Mouse (Mus musculus) c-Kit-negative CD71-positive TER-119-positive erythroid progenitor cells, embryonic 14.5 days (primary cell): Measurements from ENCODE around the gene Gm14399.
"Not testable (repeated sequence)": the region's sequence is repeated elsewhere in the genome, so short reads cannot be mapped to it uniquely, and the experiment has no call there.

ENCODE experiments used
- DNase-seq: peaks from one replicate; pipeline ENCODE4 v3.0.0-alpha.2; 2013; ENCODE audit warnings: low read depth, low spot score

Gene Gm14399

DNA sequence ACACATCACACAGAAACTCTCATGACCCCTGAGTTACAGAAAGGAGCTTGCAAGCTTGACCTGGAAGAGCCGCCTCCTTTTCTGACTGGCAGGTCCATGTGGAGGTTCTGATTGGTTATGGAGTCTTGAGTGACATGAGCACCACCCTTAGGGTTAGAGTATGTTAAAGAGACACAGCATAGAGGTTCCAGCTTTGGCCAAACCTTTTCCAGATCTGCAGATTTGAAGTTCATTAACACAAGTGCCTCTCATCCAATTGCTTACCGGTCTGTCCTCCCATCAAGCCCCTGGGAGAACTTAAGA lies at the start of gene Gm14399:
Gm14399 (minus strand) TSS at position 20 of the 303 bp plus-strand sequence.
- not testable (repeated sequence) for DNase-seq

DNA sequence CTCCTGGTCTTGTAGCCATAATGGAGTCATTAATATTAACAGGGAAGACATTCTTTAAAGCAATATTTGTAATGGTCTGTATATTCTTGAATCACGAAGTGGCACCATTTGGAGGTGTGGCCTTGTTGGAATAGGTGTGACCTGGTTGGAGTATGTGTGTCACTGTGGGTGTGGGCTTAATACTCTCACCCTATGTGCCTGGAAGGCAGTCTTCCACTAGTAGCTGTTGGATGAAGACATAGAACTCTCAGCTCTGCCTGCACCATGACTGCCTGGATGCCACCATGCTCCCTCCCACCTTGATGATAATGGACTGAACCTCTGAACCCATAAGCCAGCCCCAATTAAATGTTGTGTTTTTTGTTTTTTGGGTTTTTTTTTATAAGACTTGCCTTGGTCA lies 37.2 kb upstream of the Gm14399 start:
- DNase-seq, result not testable (repeated sequence)

DNA sequence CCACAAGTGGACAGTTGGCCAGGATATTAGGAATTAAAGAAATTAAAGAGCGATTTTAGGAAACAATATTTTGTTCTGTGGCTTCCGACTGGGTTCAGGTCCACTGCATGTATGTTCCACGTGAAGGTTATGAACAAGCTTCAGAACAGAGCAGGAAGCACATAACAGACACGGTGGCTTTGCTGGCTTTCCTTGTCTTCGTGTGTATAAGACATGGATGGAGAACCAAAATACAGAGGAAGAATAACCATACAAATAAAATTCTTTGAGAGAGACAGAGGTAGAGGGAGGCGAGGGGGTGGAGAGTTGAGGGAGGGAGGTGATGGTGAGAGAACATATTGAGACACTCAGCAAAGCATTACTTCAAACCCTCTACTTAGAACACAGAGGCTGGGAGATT lies 34.5 kb upstream of the Gm14399 start:
- no peak for DNase-seq

DNA sequence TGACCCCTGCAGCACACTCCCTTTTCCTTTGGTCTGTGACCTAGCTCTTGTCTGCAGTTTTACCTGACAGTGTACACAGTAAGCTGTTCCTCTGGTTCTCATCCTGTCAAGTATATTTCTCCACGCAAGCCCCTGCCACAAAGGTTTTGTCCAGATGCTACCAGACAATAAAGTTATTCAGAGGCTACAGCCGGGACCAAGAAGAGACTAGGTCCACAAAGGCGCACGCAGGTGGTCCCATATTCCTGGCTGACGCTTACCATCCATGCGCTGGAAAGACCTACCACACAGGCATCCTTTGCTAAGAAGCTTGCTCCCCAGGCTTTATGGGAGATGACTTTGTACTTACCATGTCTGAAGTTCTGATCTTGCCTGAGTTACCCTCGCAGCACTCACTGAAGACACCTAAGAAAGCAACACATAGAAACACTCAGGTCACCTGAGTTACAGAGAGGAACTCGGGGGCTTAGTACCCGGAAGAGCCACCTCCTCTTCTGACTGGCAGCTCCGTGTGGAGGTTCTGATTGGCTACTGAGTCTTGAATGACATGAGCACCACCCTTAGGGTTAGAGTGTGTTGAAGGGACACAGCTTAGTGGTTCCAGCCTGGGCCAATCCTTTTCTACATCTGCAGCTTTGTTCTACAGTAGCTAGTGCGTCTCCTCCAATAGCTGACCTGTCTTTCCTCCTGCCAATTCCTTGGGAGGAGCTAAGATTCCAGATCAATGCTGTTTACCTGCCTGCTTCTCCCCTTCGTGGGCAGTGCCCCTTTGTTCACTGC lies 33.8 kb upstream of the Gm14399 start, which contains the start of gene Gm14443:
Gm14443 (minus strand) TSS at position 471 of the 780 bp plus-strand sequence.
- DNase-seq, result not testable (repeated sequence)

DNA sequence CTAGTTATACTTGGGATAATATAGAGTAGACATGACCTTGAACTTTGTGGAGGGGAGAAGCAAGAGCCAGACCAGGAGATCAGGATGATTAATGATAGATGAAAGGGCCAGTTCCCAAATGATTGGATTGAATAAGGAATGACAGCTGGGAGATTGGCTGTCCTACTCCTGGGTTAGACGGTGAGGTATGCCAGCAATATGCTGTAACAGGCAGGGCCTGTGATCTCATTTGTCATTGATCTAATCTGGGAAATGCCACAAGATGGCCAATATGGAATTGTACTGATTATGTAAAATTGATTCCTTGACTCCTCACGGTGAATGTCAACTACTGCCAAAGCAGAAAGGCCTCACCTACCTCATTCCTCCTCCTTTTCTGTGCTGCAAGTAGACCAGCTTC lies 32.2 kb upstream of the Gm14399 start:
- not testable (repeated sequence) for DNase-seq

DNA sequence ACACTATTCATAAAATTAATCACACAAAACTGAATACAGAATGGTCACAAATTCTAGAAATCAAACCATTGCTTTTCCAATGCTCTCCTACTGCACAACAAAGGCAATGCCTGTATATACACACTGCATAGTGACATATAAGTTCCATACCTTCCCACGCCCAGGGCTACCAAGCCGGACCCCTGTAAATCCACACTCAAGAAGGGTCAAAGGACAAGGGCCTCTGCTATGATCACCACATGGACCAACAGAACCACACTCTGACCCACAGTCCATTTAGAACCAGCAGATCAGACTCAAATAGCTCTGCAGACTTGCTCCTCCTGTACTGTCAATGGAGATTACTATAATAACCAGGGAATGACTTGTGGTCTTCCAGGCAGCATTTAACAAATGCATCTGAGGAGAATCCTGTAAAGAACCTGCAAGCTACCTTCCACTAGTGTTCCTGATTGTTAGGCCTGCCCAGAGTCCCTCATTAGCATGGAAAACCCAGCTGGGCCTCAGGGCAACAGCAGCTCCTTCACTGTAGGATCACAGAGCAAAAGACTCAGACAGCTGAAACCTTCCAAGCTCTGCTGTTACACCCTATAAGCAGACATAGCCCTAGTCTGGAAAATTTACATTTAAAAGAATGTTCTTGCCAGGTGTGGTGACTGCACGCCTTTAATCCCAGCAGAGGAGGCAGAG lies 31.2 kb upstream of the Gm14399 start:
- DNase-seq, result not testable (repeated sequence)

DNA sequence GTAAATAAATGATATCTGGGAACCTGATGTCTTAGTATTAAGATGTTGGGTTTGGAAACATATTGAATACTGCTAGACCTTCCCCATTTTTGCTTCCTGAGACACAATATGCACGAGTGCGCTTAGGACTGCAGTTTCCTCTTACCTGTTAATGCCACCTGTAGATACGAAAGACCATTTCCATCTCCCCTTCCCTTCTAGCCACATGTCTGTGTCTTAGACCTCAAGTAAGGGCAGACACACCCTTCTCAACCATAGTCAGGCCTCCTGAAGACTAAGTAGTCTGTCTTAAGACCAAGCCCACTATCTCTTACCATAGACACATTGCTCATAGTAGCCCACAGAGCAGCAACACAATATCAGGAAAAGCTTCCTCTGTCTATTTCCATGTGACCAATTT lies 30.3 kb upstream of the Gm14399 start:
- no peak for DNase-seq

DNA sequence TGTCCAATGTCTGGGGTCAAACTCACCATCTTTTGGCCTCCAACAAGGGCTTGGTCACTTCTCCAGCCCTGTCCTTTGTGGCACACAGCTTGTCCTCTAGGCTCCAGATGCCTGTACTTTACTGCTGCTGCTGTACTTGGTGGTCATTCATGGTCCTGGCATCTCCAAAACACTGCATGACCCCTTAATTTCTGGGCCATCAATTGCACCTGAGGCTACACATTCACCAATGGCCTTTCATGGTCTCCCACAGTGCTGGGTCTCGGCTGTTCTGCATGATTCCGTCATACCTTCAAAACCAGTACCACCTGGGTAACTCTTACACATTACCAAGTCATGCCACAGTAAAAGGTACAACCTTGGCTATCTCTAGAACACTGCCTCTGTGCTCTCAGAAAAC lies 25.1 kb upstream of the Gm14399 start:
- not testable (repeated sequence) for DNase-seq

DNA sequence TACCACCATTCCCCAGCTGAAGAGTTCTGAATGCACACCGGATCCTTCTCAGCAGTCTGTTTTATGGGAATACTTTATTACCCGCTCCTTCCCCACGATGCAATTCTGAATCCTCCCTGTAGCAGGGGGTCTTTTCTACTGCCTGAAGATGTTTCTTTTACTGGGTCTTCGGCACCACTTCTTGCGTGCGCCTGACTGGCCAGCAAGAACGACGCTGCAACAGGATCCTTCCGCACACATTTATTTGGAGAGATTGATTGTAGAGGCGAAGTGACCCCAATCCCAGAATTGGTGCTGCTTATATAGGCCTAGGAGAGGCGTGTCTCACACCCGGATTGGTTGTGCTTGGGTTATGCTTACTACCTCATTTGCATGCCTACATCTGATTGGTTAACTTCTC lies 23.3 kb upstream of the Gm14399 start:
- DNase-seq, result not testable (repeated sequence)

DNA sequence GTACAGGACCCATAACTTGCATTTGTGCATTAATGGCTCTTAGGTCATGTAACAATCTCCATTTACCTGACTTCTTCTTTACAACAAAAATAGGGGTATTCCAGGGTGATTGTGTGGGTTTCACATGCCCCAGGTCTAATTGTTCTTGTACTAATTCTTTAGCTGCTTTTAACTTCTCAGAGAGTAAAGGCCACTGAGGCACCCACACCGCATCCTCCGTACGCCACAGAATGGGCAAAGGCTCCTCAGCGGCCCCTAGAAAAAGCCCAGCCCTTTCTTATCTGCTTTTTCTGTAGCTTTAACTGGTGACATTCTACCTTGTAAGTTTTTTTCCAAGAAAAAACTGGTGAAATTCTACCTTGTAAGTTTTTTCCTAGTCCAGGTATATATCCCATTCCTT lies 19.6 kb upstream of the Gm14399 start:
- not testable (repeated sequence) for DNase-seq

DNA sequence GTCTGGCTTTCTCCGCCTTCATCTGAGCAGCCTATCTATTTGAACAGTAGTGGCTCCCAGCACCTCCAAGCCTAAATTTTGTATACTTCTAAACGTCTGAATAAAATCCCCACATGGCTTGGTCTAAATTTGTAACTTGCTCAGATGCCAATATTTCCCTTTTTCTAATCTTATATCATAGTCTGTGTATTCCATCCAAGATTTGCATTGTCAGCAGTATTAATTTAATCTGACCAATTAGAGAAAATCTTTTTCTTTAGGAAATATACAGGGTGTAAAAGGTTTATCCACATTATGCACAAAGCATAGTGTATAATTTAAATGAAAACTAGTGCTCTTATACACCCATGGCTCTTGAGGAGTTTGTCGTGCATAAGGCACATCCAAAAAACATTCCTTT lies 16.8 kb upstream of the Gm14399 start:
- DNase-seq, result no peak

DNA sequence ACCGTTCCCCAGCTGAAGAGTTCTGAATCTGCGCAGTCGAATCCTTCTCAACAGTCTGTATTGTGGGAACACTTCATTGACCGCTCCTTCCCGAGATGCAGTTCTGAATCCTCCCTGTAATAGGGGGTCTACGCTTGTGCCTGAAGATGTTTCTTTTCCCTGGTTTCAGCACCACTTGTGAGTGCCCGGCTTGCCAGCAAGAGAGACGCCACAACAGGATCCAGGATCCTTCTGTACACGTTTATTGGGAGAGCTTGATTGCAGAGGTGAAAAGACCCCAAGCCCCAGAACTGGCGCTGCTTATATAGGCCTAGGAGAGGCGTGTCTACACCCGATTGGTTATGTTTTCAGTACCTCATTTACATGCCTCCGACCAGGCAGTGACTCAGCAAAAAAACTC lies 14.9 kb upstream of the Gm14399 start:
- no peak for DNase-seq

DNA sequence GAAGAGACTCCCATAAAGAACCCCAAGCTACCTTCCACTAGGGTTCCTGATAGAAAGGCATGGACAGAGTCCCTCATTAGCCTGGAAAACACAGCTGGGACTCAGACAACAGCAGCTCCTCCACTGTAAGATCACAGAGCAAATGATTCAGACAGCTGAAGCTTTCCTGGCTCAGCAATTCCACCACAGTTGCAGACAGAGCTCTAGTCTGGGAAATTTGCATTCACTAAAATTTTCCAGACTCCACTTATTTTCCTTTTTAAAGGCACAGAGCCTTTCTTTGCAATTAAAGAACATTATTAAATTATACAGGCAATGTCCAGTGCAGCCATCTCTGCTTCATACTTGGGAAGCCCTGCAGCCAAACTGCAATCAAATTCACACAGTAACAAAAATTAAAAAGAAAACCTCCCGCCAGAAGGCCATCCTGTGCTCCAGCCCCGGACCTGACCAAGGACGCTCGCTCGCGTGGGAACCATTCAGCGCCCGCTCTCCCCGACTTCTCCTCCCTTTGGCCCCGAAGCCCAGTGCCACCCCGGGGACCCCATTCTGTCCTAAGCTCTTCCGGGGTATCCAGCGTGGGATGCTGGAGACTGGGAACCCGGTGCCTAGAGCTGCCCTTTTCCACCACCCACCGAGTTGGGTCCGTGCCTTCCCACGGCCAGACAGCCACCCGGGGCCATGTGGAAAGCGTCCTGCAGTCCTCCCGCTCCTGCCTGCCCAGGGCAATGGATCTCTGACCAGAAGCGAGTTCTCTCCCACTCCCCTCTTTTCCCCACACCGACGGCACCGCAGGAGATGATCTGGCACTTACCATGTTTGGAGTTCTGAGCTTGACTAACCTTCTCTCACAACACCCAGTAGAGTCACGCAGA lies 457 bp downstream of the Gm14399 start:
- DNase-seq, result not testable (repeated sequence)

DNA sequence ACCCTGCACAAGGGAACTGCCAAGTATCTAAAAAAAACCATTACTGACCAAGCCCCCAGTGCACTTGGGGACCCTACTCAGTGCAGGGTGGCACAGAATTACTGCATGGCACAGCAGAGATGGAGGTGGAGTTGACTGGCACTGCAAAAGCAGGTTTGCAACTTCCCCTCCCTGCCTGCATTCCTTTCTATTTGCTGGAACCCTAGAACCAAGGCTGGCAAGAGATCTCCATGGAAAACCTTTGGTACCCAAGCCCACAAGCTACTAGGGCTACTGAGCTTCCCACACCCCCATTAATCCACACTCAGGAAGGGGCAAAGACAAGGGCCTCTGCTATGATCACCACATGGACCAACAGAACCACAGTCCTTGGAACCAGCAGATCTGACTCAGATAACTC lies 1.2 kb downstream of the Gm14399 start:
- not testable (repeated sequence) for DNase-seq
